Mouse (Mus musculus) heart, adult 18-20 months (tissue): ENCODE results near the gene Borcs5. TPM values are rescaled to one million over a fixed set of nuclear protein-coding genes. Genes with fewer than 3 reads are reported as not detected.
A peak's percentile ranks its signal among the peaks of the same experiment; 100 is the strongest.

Source experiments
- DNase-seq, 2 experiments: peaks; one replicate each; pipeline ENCODE4 v3.0.0; 2021 to 2022; ENCODE audit warnings: mixed read lengths in 1 of 2
- long read RNA-seq, 2 experiments: library from polyadenylated mRNA; stranded (forward); transcript quantifications; one replicate each; pipeline ENCODE4 v2.0.0; 2021
- total RNA-seq, 2 experiments: library from RNA; stranded (reverse); gene quantifications; 2 replicates each; pipeline ENCODE4 v1.2.3; 2021

The Borcs5 gene
- 10 to 100 TPM; 11.4 to 12.2 TPM for total RNA-seq
- long read RNA-seq, experiment 1, transcript Borcs5-201 (4 exons, 1,764 nt), result major isoform, 13 of 18 reads
- long read RNA-seq, experiment 1, partial matches to known transcripts, result 0 of 18 reads
- long read RNA-seq, experiment 1, other reads (novel, unspliced or antisense), result 5 of 18 reads
- long read RNA-seq, experiment 2, transcript Borcs5-201 (4 exons, 1,764 nt), result major isoform, 6 of 8 reads
- long read RNA-seq, experiment 2, partial matches to known transcripts, result 0 of 8 reads
- long read RNA-seq, experiment 2, other reads (novel, unspliced or antisense), result 2 of 8 reads

GRCm38 (mm10) chr6:134639210-134639609, at the start of gene Borcs5:
TSS of gene Borcs5 (plus strand) at chr6:134639510.
- DNase-seq, result no peak

GRCm38 (mm10) chr6:134591614-134592013, 47.7 kb upstream of the Borcs5 start:
- DNase-seq, result no peak

GRCm38 (mm10) chr6:134594569-134595442, 44.5 kb upstream of the Borcs5 start:
- peak; percentile 72 to 89 for DNase-seq

GRCm38 (mm10) chr6:134597651-134598229, 41.6 kb upstream of the Borcs5 start:
- DNase-seq, result no peak

- no peak for DNase-seq
These were observed 40.1 kb upstream of the Borcs5 start for GRCm38 (mm10) chr6:134599239-134599638.

- no peak for DNase-seq
These were observed 38.2 kb upstream of the Borcs5 start for GRCm38 (mm10) chr6:134601130-134601529.

- DNase-seq, result peak in 1 of 2 experiments; percentile 24
These were observed 37.5 kb upstream of the Borcs5 start for GRCm38 (mm10) chr6:134601766-134602165.

GRCm38 (mm10) chr6:134602371-134603003, 36.8 kb upstream of the Borcs5 start:
- peak in 1 of 2 experiments; percentile 9 for DNase-seq

GRCm38 (mm10) chr6:134605196-134605595, 34.1 kb upstream of the Borcs5 start:
- DNase-seq, result no peak

- peak in 1 of 2 experiments; percentile 13 for DNase-seq
These were observed 32.8 kb upstream of the Borcs5 start for GRCm38 (mm10) chr6:134606540-134606939.

- peak; percentile 59 to 75 for DNase-seq
These were observed 32.2 kb upstream of the Borcs5 start for GRCm38 (mm10) chr6:134606949-134607746.

- no peak for DNase-seq
These were observed 28.9 kb upstream of the Borcs5 start for GRCm38 (mm10) chr6:134610380-134610779.

GRCm38 (mm10) chr6:134611896-134612295, 27.4 kb upstream of the Borcs5 start:
- DNase-seq, result no peak

- no peak for DNase-seq
These were observed 25.0 kb upstream of the Borcs5 start for GRCm38 (mm10) chr6:134614322-134614721.

GRCm38 (mm10) chr6:134614723-134615648, 24.3 kb upstream of the Borcs5 start:
- DNase-seq, result peak; percentile 90 to 94

GRCm38 (mm10) chr6:134617589-134617988, 21.7 kb upstream of the Borcs5 start:
- no peak for DNase-seq

- DNase-seq, result no peak
These were observed 19.2 kb upstream of the Borcs5 start for GRCm38 (mm10) chr6:134620129-134620528.

GRCm38 (mm10) chr6:134620846-134621551, 18.3 kb upstream of the Borcs5 start:
- DNase-seq, result peak in 1 of 2 experiments; percentile 28

- no peak for DNase-seq
These were observed 17.8 kb upstream of the Borcs5 start for GRCm38 (mm10) chr6:134621552-134621949.

GRCm38 (mm10) chr6:134625431-134625830, 13.9 kb upstream of the Borcs5 start:
- no peak for DNase-seq
